Mouse (Mus musculus): Measurements from ENCODE around the gene Wdr18. TPM values are rescaled to one million over a fixed set of nuclear protein-coding genes. Genes with fewer than 3 reads are reported as not detected.

Wdr18 gene
- polyA plus RNA-seq, 2 experiments, result 24.7 to 58.4 TPM

DNA sequence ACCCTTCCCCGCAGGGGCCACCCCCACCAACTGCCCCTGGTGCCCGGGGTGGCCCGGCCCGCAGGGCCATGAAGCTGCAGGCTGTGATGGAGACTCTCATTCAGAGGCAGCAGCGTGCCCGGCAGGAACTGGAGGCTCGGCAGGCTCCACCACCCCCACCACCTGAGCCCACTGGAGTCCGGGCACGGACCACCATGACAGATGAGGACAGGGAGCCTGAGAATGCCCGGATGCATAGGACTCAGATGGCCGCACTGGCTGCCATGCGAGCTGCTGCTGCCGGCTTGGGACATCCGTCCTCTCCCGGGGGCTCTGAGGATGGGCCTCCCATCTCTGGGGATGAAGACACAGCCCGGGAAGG is 29.1 kb upstream of the Wdr18 start:
- DNase-seq (ENCODE audit: low read depth in 3 of 3, low spot score in 3 of 3), result no peak
- no peak overlapping the region for H3K27ac ChIP-seq
- H3K4me3 ChIP-seq (ENCODE audit: insufficient read depth in 1 of 2, low read depth in 2 of 2, low read length in 2 of 2), result no peak overlapping the region
- H3K9ac ChIP-seq (replicated peaks), result no peak overlapping the region
- H3K36me3 ChIP-seq (replicated peaks; ENCODE audit: control insufficient read depth, insufficient read depth, low read depth), result no peaks in the 10 kb centered on the region; the same call in 1 of the 2 replicates
- peaks cover 6 to 7% of the 10 kb centered on the region in 2 experiments for H3K4me1 ChIP-seq (replicated peaks; ENCODE audit: control insufficient read depth in 2 of 2, insufficient read depth in 2 of 2, low read length in 1 of 2)
- TF ChIP-seq EP300 (IDR thresholded peaks at IDR 0.05; ENCODE audit: low read depth) (no peak), CTCF (IDR thresholded peaks at IDR 0.05; ENCODE audit: low read depth) (no peak)
- H3K9me3 ChIP-seq (ENCODE audit: control insufficient read depth, low read length), result no peaks in the 10 kb centered on the region
- H3K4me2 ChIP-seq (ENCODE audit: low read depth), result no peak overlapping the region
- H3K27me3 ChIP-seq (ENCODE audit: control insufficient read depth, insufficient read depth, low read length), result no peaks in the 10 kb centered on the region
- no peak for ATAC-seq (ENCODE audit: insufficient read depth)
- 85% methylated on average over 16 of the region's 16 CpGs for WGBS (ENCODE audit: insufficient replicate concordance)

DNA sequence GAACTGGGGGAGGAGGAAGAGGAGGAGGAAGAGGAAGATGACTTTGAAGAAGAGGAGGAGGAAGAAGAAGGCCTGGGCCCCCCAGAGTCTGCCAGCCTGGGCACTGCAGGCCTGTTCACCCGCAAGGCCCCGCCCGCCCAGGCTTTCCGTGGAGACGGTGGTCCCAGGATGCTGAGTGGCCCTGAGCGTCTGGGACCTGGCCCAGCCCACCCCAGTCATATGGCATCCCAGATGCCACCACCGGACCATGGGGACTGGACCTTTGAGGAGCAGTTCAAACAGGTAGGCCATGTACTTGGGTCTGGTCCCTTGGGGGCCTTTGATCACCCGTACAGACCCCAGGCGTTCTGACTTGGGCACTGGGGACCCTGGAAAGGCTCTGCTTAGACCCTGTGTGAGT is 28.2 kb upstream of the Wdr18 start:
- no peak for ATAC-seq (ENCODE audit: insufficient read depth)
- no peaks in the 10 kb centered on the region for H3K9me3 ChIP-seq (ENCODE audit: control insufficient read depth, low read length)
- peaks cover 0 to 2% of the 10 kb centered on the region in 2 experiments; a peak in 3 of 4 replicates for H3K4me1 ChIP-seq (replicated peaks; ENCODE audit: control insufficient read depth in 2 of 2, insufficient read depth in 2 of 2, low read length in 1 of 2)
- no peaks in the 10 kb centered on the region; the same call in 1 of the 2 replicates for H3K36me3 ChIP-seq (replicated peaks; ENCODE audit: control insufficient read depth, insufficient read depth, low read depth)
- no peaks in the 10 kb centered on the region for H3K27me3 ChIP-seq (ENCODE audit: control insufficient read depth, insufficient read depth, low read length)
- no peak overlapping the region for H3K9ac ChIP-seq (replicated peaks)
- no peak overlapping the region for H3K27ac ChIP-seq
- no peak overlapping the region for H3K4me3 ChIP-seq (ENCODE audit: insufficient read depth in 1 of 2, low read depth in 2 of 2, low read length in 2 of 2)
- WGBS (ENCODE audit: insufficient replicate concordance), result 62% methylated on average over 9 of the region's 9 CpGs
- H3K4me2 ChIP-seq (ENCODE audit: low read depth), result no peak overlapping the region
- no peak for DNase-seq (ENCODE audit: low read depth in 3 of 3, low spot score in 3 of 3)
- TF ChIP-seq EP300 (IDR thresholded peaks at IDR 0.05; ENCODE audit: low read depth) (no peak), CTCF (IDR thresholded peaks at IDR 0.05; ENCODE audit: low read depth) (no peak)

DNA sequence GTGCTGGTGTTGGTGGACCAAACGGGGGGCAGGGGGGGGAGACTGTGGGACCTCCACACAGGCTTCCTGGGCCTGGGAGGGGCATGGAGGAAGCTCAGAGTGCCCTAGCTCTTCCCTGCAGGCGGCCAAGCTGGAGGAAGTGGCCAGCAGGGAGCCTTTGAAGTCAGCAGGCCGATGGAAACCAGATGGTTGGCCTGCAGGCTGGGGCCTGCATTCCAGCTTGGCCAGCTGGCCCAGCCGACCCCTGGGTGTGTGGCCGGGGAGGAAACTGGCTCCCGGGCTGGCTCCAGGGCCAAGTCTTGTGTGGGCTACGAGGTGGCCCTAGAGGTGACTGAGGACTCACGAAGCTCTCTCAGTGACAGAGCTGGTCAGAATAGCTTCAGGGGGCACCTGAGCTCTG is 27.2 kb upstream of the Wdr18 start:
- H3K4me1 ChIP-seq (replicated peaks; ENCODE audit: control insufficient read depth in 2 of 2, insufficient read depth in 2 of 2, low read length in 1 of 2), result peaks cover 0 to 7% of the 10 kb centered on the region in 2 experiments; a peak in 3 of 4 replicates

DNA sequence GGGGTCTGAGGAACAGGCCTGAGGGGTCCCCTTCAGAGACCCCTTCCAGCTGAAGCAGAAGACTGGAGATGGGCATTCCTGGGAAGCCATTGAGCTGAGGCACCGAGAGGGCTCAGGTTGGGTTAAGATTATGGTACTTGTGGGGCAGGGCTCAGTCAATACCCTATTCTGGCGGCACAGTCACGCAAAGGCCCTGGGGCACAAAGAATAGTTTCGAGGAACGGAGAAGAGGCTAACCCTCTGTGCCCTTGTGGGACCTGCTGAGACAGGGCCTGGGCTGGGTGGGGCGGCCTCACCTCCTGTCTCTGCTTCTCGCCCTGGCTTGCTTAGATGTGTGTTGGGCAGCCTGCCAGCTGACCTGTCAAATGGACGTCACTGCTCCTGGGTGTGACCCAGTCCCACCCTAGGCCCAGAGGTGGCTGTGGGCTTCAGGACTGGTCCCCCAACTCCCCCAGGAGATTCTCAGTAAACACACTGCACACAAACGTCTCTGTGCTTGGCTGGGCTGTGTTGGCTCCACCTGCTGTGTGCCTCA is 26.7 kb upstream of the Wdr18 start:
- Histone ChIP-seq H3K4me1 (replicated peaks; ENCODE audit: control insufficient read depth in 2 of 2, insufficient read depth in 2 of 2, low read length in 1 of 2) (peaks cover 0 to 11% of the 10 kb centered on the region in 2 experiments; a peak in 3 of 4 replicates), H3K9me3 (ENCODE audit: control insufficient read depth, low read length) (no peaks in the 10 kb centered on the region), H3K4me3 (ENCODE audit: insufficient read depth in 1 of 2, low read depth in 2 of 2, low read length in 2 of 2) (no peak overlapping the region), H3K27me3 (ENCODE audit: control insufficient read depth, insufficient read depth, low read length) (no peaks in the 10 kb centered on the region), H3K36me3 (replicated peaks; ENCODE audit: control insufficient read depth, insufficient read depth, low read depth) (no peaks in the 10 kb centered on the region; the same call in 1 of the 2 replicates), H3K27ac (no peak overlapping the region), H3K9ac (replicated peaks) (no peak overlapping the region), H3K4me2 (ENCODE audit: low read depth) (no peak overlapping the region)
- no peak for DNase-seq (ENCODE audit: low read depth in 3 of 3, low spot score in 3 of 3)
- no peak for TF ChIP-seq CTCF (IDR thresholded peaks at IDR 0.05; ENCODE audit: low read depth)
- TF ChIP-seq EP300 (IDR thresholded peaks at IDR 0.05; ENCODE audit: low read depth), result no peak
- WGBS (ENCODE audit: insufficient replicate concordance), result 65% methylated on average over 9 of the region's 9 CpGs
- ATAC-seq (ENCODE audit: insufficient read depth), result no peak

More for the DNA sequence above, 27.2 kb upstream of the Wdr18 start:
- TF ChIP-seq CTCF (IDR thresholded peaks at IDR 0.05; ENCODE audit: low read depth) (no peak), EP300 (IDR thresholded peaks at IDR 0.05; ENCODE audit: low read depth) (no peak)
- H3K4me2 ChIP-seq (ENCODE audit: low read depth), result no peak overlapping the region
- no peak overlapping the region for H3K4me3 ChIP-seq (ENCODE audit: insufficient read depth in 1 of 2, low read depth in 2 of 2, low read length in 2 of 2)
- no peaks in the 10 kb centered on the region for H3K27me3 ChIP-seq (ENCODE audit: control insufficient read depth, insufficient read depth, low read length)
- no peaks in the 10 kb centered on the region for H3K9me3 ChIP-seq (ENCODE audit: control insufficient read depth, low read length)
- DNase-seq (ENCODE audit: low read depth in 3 of 3, low spot score in 3 of 3) (no peak), ATAC-seq (ENCODE audit: insufficient read depth) (no peak)
- 60% methylated on average over 8 of the region's 8 CpGs for WGBS (ENCODE audit: insufficient replicate concordance)
- H3K27ac ChIP-seq, result no peak overlapping the region
- H3K9ac ChIP-seq (replicated peaks), result no peak overlapping the region
- no peaks in the 10 kb centered on the region; the same call in 1 of the 2 replicates for H3K36me3 ChIP-seq (replicated peaks; ENCODE audit: control insufficient read depth, insufficient read depth, low read depth)

DNA sequence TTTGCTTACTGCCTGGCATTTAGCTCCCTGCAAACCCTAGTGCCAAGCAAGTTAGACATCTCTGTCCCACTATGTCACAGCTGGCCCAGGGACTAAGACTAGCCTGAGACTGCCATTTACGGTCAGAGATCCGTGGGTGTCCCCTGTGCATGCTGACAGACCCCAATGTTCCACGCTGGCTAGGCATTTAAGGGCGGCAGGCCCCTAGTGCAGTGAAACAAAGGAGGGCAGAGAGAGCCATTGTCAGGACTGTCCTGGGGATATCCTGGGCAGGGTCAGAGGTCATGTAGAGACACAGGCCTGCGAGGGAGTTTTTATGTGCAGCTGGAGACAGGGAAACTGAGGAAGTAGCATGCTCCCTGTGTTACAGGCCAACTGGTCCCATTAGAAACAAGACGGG is 26.1 kb upstream of the Wdr18 start:
- no peak overlapping the region for H3K4me3 ChIP-seq (ENCODE audit: insufficient read depth in 1 of 2, low read depth in 2 of 2, low read length in 2 of 2)
- no peak overlapping the region for H3K9ac ChIP-seq (replicated peaks)
- no peaks in the 10 kb centered on the region; the same call in 1 of the 2 replicates for H3K36me3 ChIP-seq (replicated peaks; ENCODE audit: control insufficient read depth, insufficient read depth, low read depth)
- 80% methylated on average over 6 of the region's 6 CpGs for WGBS (ENCODE audit: insufficient replicate concordance)
- H3K4me2 ChIP-seq (ENCODE audit: low read depth), result no peak overlapping the region
- peaks cover 0 to 11% of the 10 kb centered on the region in 2 experiments; a peak in 3 of 4 replicates for H3K4me1 ChIP-seq (replicated peaks; ENCODE audit: control insufficient read depth in 2 of 2, insufficient read depth in 2 of 2, low read length in 1 of 2)
- TF ChIP-seq EP300 (IDR thresholded peaks at IDR 0.05; ENCODE audit: low read depth), result no peak
- no peak for TF ChIP-seq CTCF (IDR thresholded peaks at IDR 0.05; ENCODE audit: low read depth)
- no peak for ATAC-seq (ENCODE audit: insufficient read depth)
- H3K9me3 ChIP-seq (ENCODE audit: control insufficient read depth, low read length), result no peaks in the 10 kb centered on the region
- DNase-seq (ENCODE audit: low read depth in 3 of 3, low spot score in 3 of 3), result no peak
- no peak overlapping the region for H3K27ac ChIP-seq
- H3K27me3 ChIP-seq (ENCODE audit: control insufficient read depth, insufficient read depth, low read length), result no peaks in the 10 kb centered on the region

Data from liver, embryonic 14.5 days (tissue).